18 mouse cellular contexts compared by ENCODE assay signal in the genomic region with DNA sequence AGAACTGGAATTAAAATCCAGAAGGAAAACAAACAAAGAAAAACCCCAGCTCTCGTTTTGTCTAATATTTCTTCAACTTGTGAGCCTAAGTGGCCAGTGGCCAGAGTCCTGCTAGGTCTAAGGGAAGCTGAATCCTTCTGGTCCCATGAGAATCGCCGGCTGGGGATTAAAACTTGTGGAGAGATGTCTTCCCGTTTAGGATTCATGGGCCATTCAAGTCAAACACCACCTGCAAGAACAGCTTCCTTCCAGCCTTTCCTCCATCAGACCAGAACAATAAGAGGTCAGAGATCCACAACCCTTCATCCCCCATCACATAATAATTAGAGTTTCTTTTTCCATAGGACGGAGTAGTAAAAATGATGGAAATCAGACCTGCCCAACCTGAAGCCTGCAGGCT. TPM values are rescaled to one million over a fixed set of nuclear protein-coding genes. Genes with fewer than 3 reads are reported as not detected.
"Had no signal": no experiment of that assay in that cellular context is flagged by ENCODE, and none has a peak within 500 bp of the region (broad histone marks: within the 10 kb centered on the region; RNA-seq: fewer than 3 reads in every experiment).

No protein-coding gene starts in this region.

- DNase-seq: kidney, postnatal 36 days; layer of hippocampus, adult 9-11 months; liver; liver, embryonic 13.5 days; liver, postnatal 0 days; lung, postnatal 14 days; retina, postnatal 1 day; right cerebral cortex, postnatal 4 days; spleen, adult 18-20 months; thymus, adult 18-20 months; thymus, postnatal 14 days had no signal

- H3K36me3 ChIP-seq: liver, embryonic 13.5 days; midbrain, embryonic 12.5 days; neural tube, embryonic 13.5 days had no signal

- H3K4me1 ChIP-seq: liver, embryonic 13.5 days; midbrain, embryonic 12.5 days had no signal

- H3K4me2 ChIP-seq: limb, embryonic 12.5 days; liver, embryonic 13.5 days; lung, embryonic 15.5 days; midbrain, embryonic 12.5 days; neural tube, embryonic 13.5 days had no signal

- H3K4me3 ChIP-seq: limb, embryonic 12.5 days; liver, embryonic 13.5 days; lung, embryonic 15.5 days; midbrain, embryonic 12.5 days; neural tube, embryonic 13.5 days had no signal

- H3K27ac ChIP-seq: limb, embryonic 12.5 days; liver, embryonic 13.5 days; macrophage; midbrain, embryonic 12.5 days; neural tube, embryonic 13.5 days had no signal

- H3K9ac ChIP-seq: limb, embryonic 12.5 days; liver, embryonic 13.5 days; liver, postnatal 0 days; lung, embryonic 15.5 days; midbrain, embryonic 12.5 days; neural tube, embryonic 13.5 days had no signal

- H3K9me3 ChIP-seq: limb, embryonic 12.5 days; liver, embryonic 13.5 days; lung, embryonic 15.5 days; midbrain, embryonic 12.5 days; neural tube, embryonic 13.5 days had no signal

- H3K27me3 ChIP-seq: limb, embryonic 12.5 days; liver, embryonic 13.5 days; lung, embryonic 15.5 days; midbrain, embryonic 12.5 days; neural tube, embryonic 13.5 days had no signal

- ATAC-seq: liver, postnatal 0 days; midbrain, embryonic 16.5 days had no signal

RNA-seq across cellular contexts. Expression of gene Gm9913, which starts 30.2 kb away (rescaled TPM):
- total RNA-seq: megakaryocyte-erythroid progenitor cell, adult 5-6 weeks had no signal
- polyA plus RNA-seq: liver, embryonic 13.5 days; liver, postnatal 0 days; macrophage; neural tube, embryonic 13.5 days had no signal

RNA-seq across cellular contexts. Expression of gene Fbn1, which starts 33.1 kb away (rescaled TPM):
- total RNA-seq: megakaryocyte-erythroid progenitor cell, adult 5-6 weeks had no signal
